Mouse (Mus musculus): ENCODE results near the gene Gm3139.
"Not testable (repeated sequence)": the region's sequence is repeated elsewhere in the genome, so short reads cannot be mapped to it uniquely, and the experiment has no call there.

Gene Gm3139

GRCm38 (mm10) chr5:94525987-94526386 is at the start of gene Gm3139:
Gene Gm3139 (plus strand): TSS chr5:94526287.
- DNase-seq (ENCODE audit: low spot score in 2 of 2) = not testable (repeated sequence)
